Mouse (Mus musculus) heart, adult 2 months (tissue): ENCODE measurements around the gene Gch1.

ENCODE experiments used
- CTCF ChIP-seq: fragments of 200-600 bp; IDR thresholded peaks from 2 replicates; pipeline ENCODE4 v1.8.1; 2022; ENCODE audit warnings: antibody characterized with exemption, mild to moderate bottlenecking, moderate library complexity
- POLR2A ChIP-seq: fragments of 200-500 bp; IDR thresholded peaks from 2 replicates; pipeline ENCODE4 v1.6.1; 2011; ENCODE audit warnings: mild to moderate bottlenecking, low read depth, low read length, control low read depth; ENCODE audit not compliant: insufficient read depth

- TF ChIP-seq POLR2A = no peak
- TF ChIP-seq CTCF = no peak
These were observed 23.5 kb downstream of the Gch1 start for GRCm38 (mm10) chr14:47165741-47166140.
